Mouse (Mus musculus): ENCODE data around the gene Gm11213. TPM values are rescaled to one million over a fixed set of nuclear protein-coding genes. Genes with fewer than 3 reads are reported as not detected.

Gene Gm11213
- not detected for total RNA-seq (2021)

DNA sequence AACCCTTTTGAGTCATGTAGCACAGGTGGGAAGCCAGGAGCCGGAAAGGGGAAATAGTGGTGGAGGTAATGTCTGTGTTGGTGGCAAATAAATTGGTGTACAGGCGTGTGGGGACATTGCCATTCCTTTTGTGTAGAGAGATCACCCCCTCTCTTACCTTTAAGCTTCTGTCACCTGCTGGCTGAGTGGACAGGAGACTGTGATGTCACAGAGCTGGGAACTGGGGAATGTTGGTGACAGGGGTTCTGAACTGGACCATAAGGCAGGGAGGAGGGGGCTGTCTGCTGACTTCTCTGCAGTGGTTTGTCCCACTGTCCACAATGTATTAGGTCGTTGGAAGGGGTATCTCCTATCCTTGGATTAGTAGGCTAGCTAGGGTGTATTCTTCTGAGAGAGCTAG lies at the start of gene Gm11213:
Gm11213 (minus strand) TSS at position 317 of the 400 bp plus-strand sequence.
- no peak for DNase-seq

DNA sequence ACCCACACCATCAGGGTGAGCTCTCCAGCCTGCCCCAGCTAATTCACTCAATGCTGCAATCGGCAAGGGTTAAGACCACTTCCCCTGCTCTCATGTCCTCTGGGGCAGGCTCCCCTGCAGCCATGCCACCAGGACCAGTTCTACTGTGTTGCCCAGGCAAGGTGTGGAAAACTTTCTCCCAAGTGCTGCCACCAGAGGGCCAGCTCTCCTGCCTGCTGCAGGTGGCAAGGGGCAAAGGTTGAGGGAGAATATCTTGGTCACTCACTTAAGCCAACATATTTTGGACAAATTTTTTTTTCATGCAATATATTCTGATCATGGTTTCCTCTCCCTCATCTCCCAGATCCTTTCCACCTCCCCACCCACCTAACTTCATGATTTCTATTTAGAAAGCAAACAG lies 49.3 kb upstream of the Gm11213 start:
- DNase-seq: no peak

DNA sequence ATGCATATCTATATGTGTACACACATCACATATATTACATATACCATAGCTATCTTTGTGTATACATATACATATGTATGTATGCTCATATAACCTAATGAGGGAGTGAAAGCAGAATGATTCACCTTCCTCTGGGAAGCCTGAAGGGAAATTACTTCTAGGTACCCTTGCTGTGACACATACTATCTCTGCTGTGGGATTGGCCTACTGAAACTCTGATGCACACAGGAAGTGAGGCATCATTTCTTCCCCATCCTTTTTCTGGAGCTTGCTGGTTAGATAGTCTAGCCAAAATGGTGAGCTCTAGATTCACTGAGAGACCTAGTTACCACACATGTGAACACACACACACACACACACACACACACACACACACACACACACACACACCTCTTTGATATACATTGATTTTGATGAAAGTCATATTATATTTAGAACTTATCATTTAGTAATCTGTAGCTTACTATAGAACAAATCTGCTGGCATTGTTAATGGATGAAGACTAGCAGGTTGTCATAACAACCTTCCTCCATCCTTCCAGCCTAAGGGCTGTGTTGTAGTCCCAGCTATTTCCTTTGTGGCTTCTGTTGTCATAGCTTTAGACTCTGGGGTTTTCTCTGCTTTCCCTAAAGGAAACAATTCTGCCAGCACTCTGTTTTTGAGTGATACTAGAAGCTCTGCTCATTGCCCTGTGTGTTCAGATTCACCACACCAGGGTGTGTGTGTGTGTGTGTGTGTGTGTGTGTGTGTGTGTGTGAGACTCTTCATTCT lies 39.1 kb upstream of the Gm11213 start:
- no peak for DNase-seq

- no peak for DNase-seq
These were observed 34.8 kb upstream of the Gm11213 start for GRCm38 (mm10) chr4:63639842-63640241.

DNA sequence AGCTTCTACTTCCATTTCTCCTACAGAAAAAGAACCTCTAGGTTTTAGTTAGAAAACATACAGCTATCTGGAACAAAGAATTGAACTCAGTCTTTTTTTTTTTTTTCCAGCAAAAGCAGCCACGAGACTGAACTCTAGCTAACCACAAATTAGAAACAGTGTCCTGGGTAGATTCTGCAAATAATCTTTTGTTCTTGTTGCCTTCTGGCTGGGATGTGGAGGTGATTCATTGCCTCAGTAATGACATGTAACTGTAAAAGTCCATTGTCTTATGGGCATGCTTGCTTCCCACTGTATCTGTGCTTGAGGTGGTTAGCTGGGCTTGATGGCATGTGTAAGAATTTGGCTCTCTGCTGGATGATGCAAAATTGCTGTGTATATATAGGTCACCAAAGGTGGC lies 33.5 kb upstream of the Gm11213 start:
- DNase-seq: no peak

GRCm38 (mm10) chr4:63633181-63633580 lies 28.1 kb upstream of the Gm11213 start:
- DNase-seq: no peak

- no peak for DNase-seq
These were observed 22.1 kb upstream of the Gm11213 start for GRCm38 (mm10) chr4:63627111-63627510.

- no peak for DNase-seq
These were observed 20.6 kb upstream of the Gm11213 start for GRCm38 (mm10) chr4:63625563-63626080.

DNA sequence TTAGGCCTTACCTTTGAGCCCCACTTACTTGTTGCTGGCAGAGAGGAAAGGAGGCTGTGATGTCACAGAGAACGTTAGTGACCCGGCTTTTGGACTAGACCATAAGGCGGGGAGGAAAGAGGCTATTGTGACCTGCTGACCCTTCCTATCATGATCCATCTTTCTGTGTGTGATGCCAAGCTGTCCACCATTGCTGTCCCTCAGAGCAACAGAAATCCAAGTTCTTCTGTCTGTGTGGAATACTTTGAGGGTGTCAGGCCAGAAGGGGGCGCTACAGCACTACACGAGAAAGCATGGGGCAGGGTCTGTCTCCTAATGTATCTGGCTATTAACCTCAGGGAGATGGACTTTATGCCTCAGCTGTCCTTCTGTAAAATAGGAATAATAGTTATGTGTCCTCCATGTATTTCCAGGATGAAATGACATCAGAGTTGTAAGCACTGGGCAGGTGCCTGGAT lies 17.3 kb upstream of the Gm11213 start, which contains the start of gene Tex48:
Tex48 (minus strand) TSS at position 51 of the 458 bp plus-strand sequence.
- DNase-seq: no peak

DNA sequence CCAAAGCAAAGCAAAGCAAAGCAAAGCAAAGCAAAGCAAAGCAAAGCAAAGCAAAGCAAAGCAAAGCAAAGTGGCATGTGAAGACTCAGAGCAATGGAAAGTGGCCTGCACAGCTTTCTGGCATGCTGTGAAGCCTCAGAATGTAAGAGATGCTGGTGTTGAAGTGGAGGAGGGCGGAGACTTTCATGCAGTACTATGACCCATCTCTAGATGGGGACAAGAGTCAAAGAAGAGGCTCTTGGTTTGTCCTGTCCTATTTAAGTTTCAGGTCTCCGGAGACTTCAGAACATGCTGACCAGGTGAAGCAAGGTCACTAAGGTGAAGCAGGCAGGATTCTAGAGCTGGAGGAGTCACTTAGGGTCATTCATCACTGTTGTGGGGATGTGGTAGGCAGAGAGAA lies 16.8 kb upstream of the Gm11213 start:
- no peak for DNase-seq

- no peak for DNase-seq
These were observed 3.3 kb upstream of the Gm11213 start for GRCm38 (mm10) chr4:63608391-63608790.

DNA sequence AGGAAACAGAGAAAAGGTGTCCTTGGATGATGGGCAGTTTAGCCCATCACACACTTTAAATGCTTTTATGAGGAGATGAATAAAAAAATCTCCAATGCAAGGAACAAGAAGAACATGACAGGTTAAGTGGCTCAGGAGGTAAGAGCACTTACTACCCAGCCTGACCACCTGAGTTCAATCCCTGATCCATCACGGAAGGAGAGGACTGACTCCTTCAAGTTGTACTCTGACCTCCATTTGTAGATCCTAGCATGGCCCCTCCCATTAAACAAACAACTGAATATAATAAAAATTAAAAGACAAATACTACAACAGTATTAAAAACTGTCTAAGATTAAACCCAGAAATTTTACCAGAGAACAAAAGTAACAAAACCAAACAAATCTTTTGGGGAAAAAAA lies 907 bp upstream of the Gm11213 start:
- no peak for DNase-seq

DNA sequence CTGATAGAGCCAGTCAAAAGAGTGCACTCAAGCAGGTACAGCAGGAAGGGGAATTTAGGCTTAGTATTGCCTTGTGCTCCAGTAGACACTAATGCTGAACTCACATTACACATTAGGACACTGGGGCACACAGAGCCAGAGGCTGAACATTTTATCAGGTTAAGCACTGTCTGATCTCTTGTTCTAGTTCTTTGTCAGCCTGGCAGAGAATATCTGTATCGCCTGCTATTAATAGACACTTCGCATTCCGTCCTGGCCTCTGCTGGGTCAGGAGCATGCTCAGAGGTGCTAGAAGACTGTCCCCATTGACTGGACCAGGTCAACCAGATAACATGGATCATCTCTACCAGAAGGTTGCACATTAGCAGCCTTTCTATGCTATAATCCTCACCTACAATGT lies 484 bp upstream of the Gm11213 start:
- no peak for DNase-seq

GRCm38 (mm10) chr4:63601263-63601662 lies 3.8 kb downstream of the Gm11213 start:
- DNase-seq: no peak

GRCm38 (mm10) chr4:63600786-63601185 lies 4.3 kb downstream of the Gm11213 start:
- DNase-seq: no peak

DNA sequence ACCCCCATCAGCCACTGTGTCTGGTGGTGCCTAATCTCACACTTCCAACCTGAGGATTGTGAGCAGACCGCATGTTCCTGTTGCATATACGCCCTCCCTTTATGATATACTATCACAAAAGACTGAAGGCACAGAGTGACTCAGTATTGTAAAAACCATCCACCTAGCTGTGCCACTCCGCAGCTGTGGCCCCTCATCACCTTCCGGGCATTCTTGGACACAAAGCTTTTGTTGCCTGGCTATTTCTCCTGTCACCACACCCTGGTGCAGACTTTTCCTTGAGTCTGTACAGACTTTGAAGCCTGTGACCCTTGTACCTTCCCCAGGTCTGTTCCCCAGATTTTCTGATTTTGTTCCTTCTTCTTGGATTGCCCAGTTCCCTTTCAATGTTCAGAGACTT lies 9.1 kb downstream of the Gm11213 start:
- no peak for DNase-seq

DNA sequence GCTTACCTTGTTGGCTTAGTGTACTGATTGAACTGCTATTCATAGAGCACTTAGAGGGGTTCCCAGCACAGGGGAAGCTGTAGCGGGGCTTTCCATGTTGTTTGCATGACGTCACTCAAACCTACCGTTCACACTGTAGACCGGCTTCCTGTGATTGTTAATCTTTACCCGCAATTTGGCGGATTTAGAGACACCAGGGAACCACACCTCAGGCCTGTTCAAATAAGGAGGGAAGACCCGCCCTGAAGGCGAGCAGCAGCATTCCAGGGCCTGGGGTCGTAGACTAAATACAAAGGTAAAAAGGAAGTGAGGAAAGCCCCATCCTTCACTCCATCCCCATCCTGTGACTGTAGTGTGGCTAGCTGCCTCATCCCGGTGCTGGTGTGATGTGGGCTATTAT lies 9.8 kb downstream of the Gm11213 start:
- no peak for DNase-seq

DNA sequence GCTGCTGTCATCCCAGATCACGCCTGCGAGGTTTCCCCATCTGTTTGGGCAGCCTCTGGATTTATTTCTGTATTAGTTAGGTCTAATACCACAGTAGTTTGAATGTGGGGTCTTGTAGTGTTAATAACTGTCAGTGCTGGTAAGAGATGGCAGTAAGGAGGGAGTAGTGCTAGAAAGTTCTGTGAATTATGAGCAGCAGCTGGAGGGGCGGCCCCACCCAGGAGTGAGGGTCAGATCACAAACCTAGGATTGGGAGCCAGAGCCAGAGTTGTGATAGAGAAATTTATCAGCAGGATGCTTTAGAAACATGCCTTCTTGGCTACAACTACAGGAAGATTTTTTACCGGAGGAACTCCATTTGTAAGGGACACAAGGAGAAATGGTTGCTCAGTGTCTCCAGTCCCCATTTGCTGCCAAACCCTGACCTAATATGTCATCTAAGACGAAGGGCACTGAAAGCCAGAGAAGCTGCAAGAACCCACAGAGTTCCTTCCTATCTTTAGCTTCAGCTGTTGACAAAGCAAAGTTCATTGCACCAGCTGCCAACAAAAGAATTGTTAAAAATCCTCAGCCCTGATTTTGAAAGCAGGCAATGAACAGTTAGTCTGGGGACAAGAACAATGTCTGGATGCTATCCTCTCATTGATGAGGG lies 10.5 kb downstream of the Gm11213 start:
- no peak for DNase-seq

GRCm38 (mm10) chr4:63590538-63590937 lies 14.5 kb downstream of the Gm11213 start:
- no peak for DNase-seq

DNA sequence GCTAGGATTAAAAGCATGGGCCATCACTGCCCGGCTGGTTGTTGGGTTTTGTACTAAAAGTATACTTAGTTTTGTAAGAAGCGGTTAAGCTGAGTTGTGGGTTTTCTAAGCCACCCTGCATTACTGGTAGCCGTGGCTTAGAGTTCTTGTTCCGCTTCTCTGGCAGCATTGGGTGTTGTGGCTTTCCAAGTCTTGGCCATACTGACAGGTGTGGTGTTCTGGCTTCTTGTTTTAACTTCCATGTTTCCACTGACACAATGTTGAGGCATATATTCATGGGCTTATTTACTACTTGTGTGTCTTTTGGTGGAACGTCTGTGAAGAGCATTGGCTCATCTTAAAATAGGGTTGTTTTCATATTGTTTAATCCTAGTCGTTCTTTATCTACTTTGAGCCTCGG lies 15.1 kb downstream of the Gm11213 start:
- DNase-seq: no peak

DNA sequence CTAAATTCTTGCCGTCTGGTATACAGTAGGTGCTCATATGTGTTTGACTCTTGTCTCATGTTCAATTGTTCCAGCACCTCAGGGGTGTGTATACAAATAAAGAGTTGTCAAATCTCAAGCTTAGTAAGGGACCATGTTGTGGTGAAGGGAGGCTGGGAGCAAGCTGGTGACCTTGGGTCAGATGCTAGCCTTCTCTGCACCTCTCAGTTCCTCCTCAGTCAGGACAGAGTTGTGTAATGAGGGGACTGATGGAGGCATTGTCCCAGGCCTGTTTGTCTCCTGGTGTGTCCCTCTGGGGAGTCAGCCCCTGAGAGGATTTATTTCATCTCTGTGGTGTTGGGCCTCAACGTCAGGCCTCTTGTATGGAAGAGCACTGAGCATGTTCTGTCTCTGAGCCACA lies 18.8 kb downstream of the Gm11213 start:
- no peak for DNase-seq

DNA sequence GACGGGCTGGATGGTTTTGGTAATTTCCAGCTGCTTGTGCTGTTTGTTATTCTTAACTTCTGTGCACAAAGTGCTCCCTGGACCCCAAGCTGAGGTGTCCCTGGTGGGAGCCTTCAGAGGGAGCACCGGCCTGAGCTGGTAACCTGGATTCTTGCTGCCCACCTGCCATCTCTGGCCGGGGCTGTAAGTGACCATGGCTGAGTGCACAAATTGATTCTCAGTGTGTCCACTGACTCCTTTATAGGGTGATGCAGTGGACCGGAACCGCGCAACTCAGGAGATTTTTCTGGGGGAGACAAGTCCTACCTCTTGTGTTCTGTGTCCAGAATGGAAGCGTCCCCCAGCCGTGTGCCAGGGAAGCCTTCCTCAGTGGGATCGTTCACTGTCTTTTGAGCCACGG lies 19.8 kb downstream of the Gm11213 start:
- no peak for DNase-seq

DNA sequence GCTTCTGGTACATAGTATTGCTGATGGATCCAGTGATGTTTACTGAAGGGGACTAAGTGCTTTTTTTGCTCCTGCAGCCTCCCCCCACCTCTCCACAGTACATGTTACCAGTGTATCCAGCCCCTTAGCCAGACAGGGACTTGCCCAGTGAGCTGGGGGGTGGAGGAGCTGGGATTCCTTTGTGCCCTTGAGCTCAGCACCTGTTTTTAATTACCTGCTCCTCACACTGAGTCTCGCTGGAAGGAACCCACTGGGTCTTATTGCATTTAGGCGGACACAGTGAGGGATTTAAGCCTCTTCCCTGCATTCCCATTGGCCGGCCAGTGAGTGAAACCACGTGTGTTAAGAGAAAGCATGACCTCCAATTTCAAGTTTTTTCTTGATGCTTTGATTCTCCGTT lies 22.5 kb downstream of the Gm11213 start:
- DNase-seq: no peak

- DNase-seq: no peak
These were observed 25.0 kb downstream of the Gm11213 start for GRCm38 (mm10) chr4:63580078-63580477.

All from layer of hippocampus, postnatal 36 days (tissue).